Mouse (Mus musculus) fibroblast of lung, adult 2 months (primary cell): ENCODE data around the gene Washc1.
"Not testable (repeated sequence)": the region's sequence is repeated elsewhere in the genome, so short reads cannot be mapped to it uniquely, and the experiment has no call there.

Source experiments
- DNase-seq: peaks from one replicate; pipeline ENCODE4 v3.0.0-alpha.2; 2011; ENCODE audit warnings: low read depth

Gene Washc1

GRCm38 (mm10) chr17:66112166-66112565 is 821 bp downstream of the Washc1 start:
- DNase-seq = no peak

- DNase-seq = no peak
Observed at GRCm38 (mm10) chr17:66118991-66119390, 7.6 kb downstream of the Washc1 start.

GRCm38 (mm10) chr17:66120701-66121100 is 9.4 kb downstream of the Washc1 start:
- DNase-seq = no peak

- peak; percentile 83 for DNase-seq
Observed at GRCm38 (mm10) chr17:66123066-66123815, 11.9 kb downstream of the Washc1 start, which contains the start of gene Ddx11. TSS of gene Ddx11 (plus strand) at chr17:66123520.

GRCm38 (mm10) chr17:66123816-66124610 is 12.7 kb downstream of the Washc1 start:
- DNase-seq = no peak

GRCm38 (mm10) chr17:66125211-66125610 is 13.9 kb downstream of the Washc1 start:
- DNase-seq = no peak

DNA sequence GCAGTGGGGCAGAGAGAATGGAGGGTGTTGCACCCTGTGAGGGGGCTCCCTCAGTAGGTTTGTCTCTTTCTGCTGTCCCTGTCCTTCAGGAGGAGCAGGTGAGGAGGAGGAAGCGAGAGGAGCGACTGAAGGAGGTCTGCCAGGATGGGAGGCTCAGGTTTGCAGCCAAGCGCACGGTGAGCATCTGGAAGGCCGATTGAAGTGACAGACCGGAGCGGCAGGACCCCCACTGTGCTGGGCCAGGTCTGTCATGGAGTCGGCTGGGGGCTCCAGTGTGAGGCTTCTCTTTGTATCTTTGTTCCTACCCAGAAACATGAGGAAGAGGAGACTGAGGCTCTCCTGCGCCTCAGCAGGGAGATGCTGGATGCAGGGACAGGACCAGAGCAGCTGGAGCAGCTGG is 19.0 kb downstream of the Washc1 start:
- no peak for DNase-seq

- DNase-seq = no peak
Observed at GRCm38 (mm10) chr17:66131212-66131611, 19.9 kb downstream of the Washc1 start.

GRCm38 (mm10) chr17:66152706-66153662 is 41.6 kb downstream of the Washc1 start:
- DNase-seq = not testable (repeated sequence)

GRCm38 (mm10) chr17:66153735-66154423 is 42.5 kb downstream of the Washc1 start:
- DNase-seq = not testable (repeated sequence)

- DNase-seq = no peak
Observed at GRCm38 (mm10) chr17:66154876-66155275, 43.5 kb downstream of the Washc1 start.

- DNase-seq = no peak
Observed at GRCm38 (mm10) chr17:66158271-66158670, 46.9 kb downstream of the Washc1 start.

DNA sequence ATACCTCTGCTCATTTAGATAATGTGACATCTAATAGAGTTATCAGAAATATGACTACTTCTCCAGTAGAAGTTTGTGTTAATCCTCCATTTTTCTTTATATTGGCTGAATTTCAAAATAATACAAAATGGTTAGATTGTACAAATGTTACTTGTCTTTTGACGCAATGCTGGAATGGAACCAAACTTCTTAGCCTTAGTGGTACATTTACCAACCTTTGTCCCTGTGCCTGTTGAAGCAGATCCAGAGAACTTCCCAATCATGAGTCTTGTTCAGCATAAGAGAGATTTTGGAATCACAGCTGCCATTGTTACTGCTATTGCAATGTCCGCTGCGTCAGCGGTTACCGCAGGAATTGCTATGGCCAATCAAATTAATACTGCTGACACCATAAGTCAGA is 55.8 kb downstream of the Washc1 start:
- DNase-seq = not testable (repeated sequence)
